Mouse (Mus musculus): ENCODE measurements around the gene Olfr140. TPM values are rescaled to one million over a fixed set of nuclear protein-coding genes. Genes with fewer than 3 reads are reported as not detected.

The Olfr140 gene
- polyA plus RNA-seq (2014; fragmentation: Illumina TruSeq; extraction: RNeasy Lipid Tissue Mini Kit (QIAGEN cat#74804); ENCODE audit: low read depth, low replicate concordance): not detected

DNA sequence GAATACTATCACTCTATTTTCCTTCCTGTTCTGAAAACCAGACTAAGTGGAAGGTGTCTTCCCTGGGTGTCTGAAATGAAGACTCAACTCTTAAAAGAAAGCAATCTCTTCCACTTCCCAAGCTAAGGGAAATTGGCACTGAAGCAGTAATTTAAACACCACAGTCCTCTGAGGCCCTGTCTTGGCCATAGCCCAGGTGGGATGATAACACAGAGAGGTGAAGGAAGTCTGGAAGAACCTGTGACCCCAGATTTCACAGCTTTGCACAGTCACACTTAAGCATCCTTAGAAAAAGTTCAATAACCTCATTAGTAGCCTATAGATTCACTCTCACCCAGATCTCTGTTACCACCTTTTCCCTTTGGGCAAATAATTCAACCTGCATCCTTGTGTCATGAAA lies at the start of gene Olfr140:
TSS of gene Olfr140 (minus strand) at position 101 of the 400 bp plus-strand sequence.

DNA sequence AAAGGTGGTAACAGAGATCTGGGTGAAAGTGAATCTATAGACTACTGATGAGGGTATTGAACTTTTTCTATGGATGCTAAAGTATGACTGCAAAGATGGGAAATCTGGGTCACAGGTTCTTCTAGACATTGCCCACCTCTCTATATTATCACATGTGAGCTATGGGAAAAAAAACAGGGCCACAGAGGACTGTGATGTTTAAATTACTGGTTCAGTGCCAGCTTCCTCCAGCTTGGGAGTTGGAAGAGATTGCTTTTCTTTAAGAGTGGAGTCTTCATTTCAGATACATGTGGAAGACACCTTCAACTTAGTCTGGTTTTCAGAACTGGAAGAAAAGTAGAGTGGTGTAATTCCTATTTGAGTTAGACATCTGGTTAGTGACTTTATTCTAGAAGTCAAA lies 28.4 kb downstream of the Olfr140 start, which contains the start of gene Olfr1265:
TSS of gene Olfr1265 (plus strand) at position 301 of the 400 bp plus-strand sequence.

DNA sequence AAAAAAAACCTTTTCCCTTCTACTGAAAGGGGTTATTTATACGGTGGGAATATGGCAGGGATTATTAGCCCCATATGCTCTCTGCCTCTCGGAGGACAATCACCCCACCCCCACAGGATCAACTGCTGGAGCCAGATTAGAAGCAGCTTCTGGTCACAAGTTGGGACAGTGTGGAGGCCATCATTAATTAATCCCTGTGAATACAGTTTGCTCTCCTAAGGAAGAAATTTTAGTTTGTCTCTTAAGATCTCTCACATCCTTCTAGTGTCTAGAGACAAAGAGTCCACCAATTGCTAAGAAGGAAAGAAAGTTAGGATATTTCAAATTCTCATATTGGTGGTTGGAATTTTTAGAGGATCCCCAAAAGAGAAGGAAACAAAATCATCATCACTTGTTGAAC lies 37.9 kb downstream of the Olfr140 start, which contains the start of gene Olfr1264:
TSS of gene Olfr1264 (minus strand) at position 101 of the 400 bp plus-strand sequence.

DNA sequence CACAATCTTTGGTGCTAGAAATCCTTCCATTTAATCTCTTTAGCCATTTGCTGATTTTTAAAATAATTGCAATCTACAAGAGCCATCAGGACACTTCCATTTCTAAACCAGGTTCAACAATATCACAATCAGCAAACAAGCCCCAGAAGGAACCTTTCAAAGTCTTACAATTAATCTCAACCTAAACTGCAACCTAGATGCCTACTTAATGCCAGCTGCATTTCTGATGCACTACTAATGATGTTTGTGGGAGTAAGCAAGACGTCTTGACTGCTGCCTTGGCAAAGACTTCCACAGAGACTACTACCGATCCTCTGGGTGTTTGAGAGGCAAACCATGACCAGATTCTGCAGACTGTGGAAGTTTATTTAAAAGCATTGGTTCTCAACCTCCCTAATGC lies 51.6 kb downstream of the Olfr140 start, which contains the start of gene Olfr1263:
TSS of gene Olfr1263 (plus strand) at position 301 of the 400 bp plus-strand sequence.

DNA sequence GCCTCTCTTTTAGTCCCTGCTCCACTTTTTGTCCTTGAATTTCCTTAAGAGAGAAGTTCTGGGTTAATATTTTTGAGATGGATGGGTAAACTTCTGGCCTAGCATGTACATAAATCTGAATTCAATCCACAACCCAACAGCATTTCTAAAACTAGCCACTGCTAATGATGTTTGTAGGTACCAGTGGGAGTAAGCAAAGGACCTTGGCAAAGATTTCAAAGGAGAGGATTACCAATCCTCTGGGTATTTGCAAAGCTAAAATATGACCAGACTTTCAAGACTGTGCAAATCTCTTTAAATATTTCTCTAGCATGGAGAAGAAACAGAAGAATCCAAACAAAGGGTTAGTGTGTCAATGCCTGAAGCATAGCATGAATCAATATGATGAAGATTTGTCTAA lies 63.5 kb downstream of the Olfr140 start, which contains the start of gene Olfr1262:
TSS of gene Olfr1262 (plus strand) at position 301 of the 400 bp plus-strand sequence.

Other genes with a start within 250 kb of the Olfr140 start
- gene Olfr1256, start 222.0 kb downstream of the Olfr140 start, polyA plus RNA-seq (2014; fragmentation: Illumina TruSeq; extraction: RNeasy Lipid Tissue Mini Kit (QIAGEN cat#74804); ENCODE audit: low read depth, low replicate concordance): not detected
- not detected for gene Olfr48, start 215.4 kb downstream of the Olfr140 start, polyA plus RNA-seq (2014; fragmentation: Illumina TruSeq; extraction: RNeasy Lipid Tissue Mini Kit (QIAGEN cat#74804); ENCODE audit: low read depth, low replicate concordance)
- not detected for gene Olfr1257, start 185.2 kb downstream of the Olfr140 start, polyA plus RNA-seq (2014; fragmentation: Illumina TruSeq; extraction: RNeasy Lipid Tissue Mini Kit (QIAGEN cat#74804); ENCODE audit: low read depth, low replicate concordance)
- gene Olfr1258, start 136.3 kb downstream of the Olfr140 start, polyA plus RNA-seq (2014; fragmentation: Illumina TruSeq; extraction: RNeasy Lipid Tissue Mini Kit (QIAGEN cat#74804); ENCODE audit: low read depth, low replicate concordance): not detected
- not detected for gene Olfr1259, start 114.9 kb downstream of the Olfr140 start, polyA plus RNA-seq (2014; fragmentation: Illumina TruSeq; extraction: RNeasy Lipid Tissue Mini Kit (QIAGEN cat#74804); ENCODE audit: low read depth, low replicate concordance)
- gene Olfr1260, start 89.3 kb downstream of the Olfr140 start, polyA plus RNA-seq (2014; fragmentation: Illumina TruSeq; extraction: RNeasy Lipid Tissue Mini Kit (QIAGEN cat#74804); ENCODE audit: low read depth, low replicate concordance): not detected
- not detected for gene Olfr1261, start 72.4 kb downstream of the Olfr140 start, polyA plus RNA-seq (2014; fragmentation: Illumina TruSeq; extraction: RNeasy Lipid Tissue Mini Kit (QIAGEN cat#74804); ENCODE audit: low read depth, low replicate concordance)
- gene Olfr1262, start 63.4 kb downstream of the Olfr140 start, polyA plus RNA-seq (2014; fragmentation: Illumina TruSeq; extraction: RNeasy Lipid Tissue Mini Kit (QIAGEN cat#74804); ENCODE audit: low read depth, low replicate concordance): not detected
- gene Olfr1263, start 51.5 kb downstream of the Olfr140 start, polyA plus RNA-seq (2014; fragmentation: Illumina TruSeq; extraction: RNeasy Lipid Tissue Mini Kit (QIAGEN cat#74804); ENCODE audit: low read depth, low replicate concordance): not detected
- not detected for gene Olfr1264, start 38.0 kb downstream of the Olfr140 start, polyA plus RNA-seq (2014; fragmentation: Illumina TruSeq; extraction: RNeasy Lipid Tissue Mini Kit (QIAGEN cat#74804); ENCODE audit: low read depth, low replicate concordance)
- not detected for gene Olfr1265, start 28.3 kb downstream of the Olfr140 start, polyA plus RNA-seq (2014; fragmentation: Illumina TruSeq; extraction: RNeasy Lipid Tissue Mini Kit (QIAGEN cat#74804); ENCODE audit: low read depth, low replicate concordance)
- not detected for gene Olfr1269, start 57.8 kb upstream of the Olfr140 start, polyA plus RNA-seq (2014; fragmentation: Illumina TruSeq; extraction: RNeasy Lipid Tissue Mini Kit (QIAGEN cat#74804); ENCODE audit: low read depth, low replicate concordance)
- gene Olfr32, start 78.7 kb upstream of the Olfr140 start, polyA plus RNA-seq (2014; fragmentation: Illumina TruSeq; extraction: RNeasy Lipid Tissue Mini Kit (QIAGEN cat#74804); ENCODE audit: low read depth, low replicate concordance): not detected
- not detected for gene Olfr1270, start 89.5 kb upstream of the Olfr140 start, polyA plus RNA-seq (2014; fragmentation: Illumina TruSeq; extraction: RNeasy Lipid Tissue Mini Kit (QIAGEN cat#74804); ENCODE audit: low read depth, low replicate concordance)
- gene Olfr1506, start 160.9 kb upstream of the Olfr140 start, polyA plus RNA-seq (2014; fragmentation: Illumina TruSeq; extraction: RNeasy Lipid Tissue Mini Kit (QIAGEN cat#74804); ENCODE audit: low read depth, low replicate concordance): not detected
- gene Olfr142, start 194.0 kb upstream of the Olfr140 start, polyA plus RNA-seq (2014; fragmentation: Illumina TruSeq; extraction: RNeasy Lipid Tissue Mini Kit (QIAGEN cat#74804); ENCODE audit: low read depth, low replicate concordance): not detected
- not detected for gene Olfr1271, start 207.4 kb upstream of the Olfr140 start, polyA plus RNA-seq (2014; fragmentation: Illumina TruSeq; extraction: RNeasy Lipid Tissue Mini Kit (QIAGEN cat#74804); ENCODE audit: low read depth, low replicate concordance)
- gene Olfr1272, start 229.2 kb upstream of the Olfr140 start, polyA plus RNA-seq (2014; fragmentation: Illumina TruSeq; extraction: RNeasy Lipid Tissue Mini Kit (QIAGEN cat#74804); ENCODE audit: low read depth, low replicate concordance): not detected